Comparison of ENCODE assay signal across 32 mouse cellular contexts in the genomic region with DNA sequence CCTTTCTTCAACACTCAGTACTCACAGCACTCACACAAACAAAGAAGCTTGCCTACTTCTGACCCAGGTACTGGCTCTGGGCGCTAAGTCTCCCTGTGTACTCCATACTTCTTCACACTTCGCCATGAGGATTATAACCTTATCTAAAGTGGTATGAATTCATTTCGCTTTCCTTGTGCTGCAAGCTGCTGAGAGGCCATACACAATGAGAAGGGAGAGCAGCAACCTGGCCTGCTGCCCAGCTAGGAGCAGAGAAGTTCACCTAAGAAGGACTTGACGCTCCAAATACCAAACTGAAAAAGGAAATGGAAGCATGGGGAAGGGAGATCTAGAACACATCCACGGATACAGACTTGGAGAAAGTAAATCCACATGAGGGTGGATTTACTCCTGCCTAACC.
DNase-seq lines count a peak whose midpoint lies in the region; ATAC-seq lines count a peak whose summit lies in the region.
"Had no signal": no experiment of that assay in that cellular context is flagged by ENCODE, and none has a peak within 500 bp of the region (broad histone marks: within the 10 kb centered on the region; RNA-seq: fewer than 3 reads in every experiment).

No protein-coding gene starts in this region.

- H3K9me3 ChIP-seq in heart, embryonic 16.5 days (replicated peaks; ENCODE audit: control insufficient read depth, low read length): no peaks in the 10 kb centered on the region
- no peaks in the 10 kb centered on the region for H3K9me3 ChIP-seq in heart, embryonic 11.5 days (replicated peaks; ENCODE audit: control insufficient read depth, low read length)
- H3K9me3 ChIP-seq: embryonic facial prominence, embryonic 10.5 days; embryonic facial prominence, embryonic 15.5 days; forebrain, embryonic 12.5 days; hindbrain, embryonic 13.5 days; limb, embryonic 10.5 days; limb, embryonic 15.5 days; liver, embryonic 13.5 days; megakaryocyte, embryonic 14.5 days; midbrain, embryonic 12.5 days; neural tube, embryonic 13.5 days had no signal

- intact Hi-C loops in left cerebral cortex, postnatal 36 days (cut with DNase I): no loop called here

- peak; percentile 65 for DNase-seq in heart, adult 11 months
- DNase-seq in heart, adult 8-10 months (ENCODE audit: low spot score): no peak
- peak; percentile 11 for DNase-seq in lung, postnatal 14 days
- DNase-seq in yolk sac, embryonic 10.5 days (ENCODE audit: low spot score): no peak
- no peak for DNase-seq in left cerebral cortex, postnatal 36 days (ENCODE audit: low spot score in 2 of 2)
- no peak for DNase-seq in neural tube, embryonic 10.5 days (ENCODE audit: extremely low spot score, low spot score)
- DNase-seq: adrenal gland, adult 2 months; adrenal gland, postnatal 36 days; cerebellum, adult 18-20 months; cerebellum, postnatal 10 days; forebrain, postnatal 0 days; kidney, adult 8-10 months; kidney, postnatal 4 days; layer of hippocampus, postnatal 36 days; liver, embryonic 13.5 days; lung, embryonic 14.5 days had no signal

- peak overlapping the region; percentile 5; the same call in 1 of the 2 replicates for H3K4me2 ChIP-seq in heart, embryonic 16.5 days (ENCODE audit: low read depth, low read length)
- no peak overlapping the region for H3K4me2 ChIP-seq in heart, embryonic 11.5 days
- H3K4me2 ChIP-seq: embryonic facial prominence, embryonic 15.5 days; forebrain, embryonic 12.5 days; hindbrain, embryonic 13.5 days; limb, embryonic 15.5 days; liver, embryonic 13.5 days; lung, embryonic 14.5 days; midbrain, embryonic 12.5 days; neural tube, embryonic 13.5 days had no signal

- H3K4me1 ChIP-seq in heart, embryonic 16.5 days (ENCODE audit: control insufficient read depth, insufficient read depth, low read length): peaks cover 15% of the 10 kb centered on the region
- no peaks in the 10 kb centered on the region for H3K4me1 ChIP-seq in heart, embryonic 11.5 days (ENCODE audit: control insufficient read depth, insufficient read depth, low read length)
- H3K4me1 ChIP-seq: embryonic facial prominence, embryonic 10.5 days; embryonic facial prominence, embryonic 15.5 days; forebrain, embryonic 12.5 days; hindbrain, embryonic 13.5 days; limb, embryonic 10.5 days; limb, embryonic 15.5 days; liver, embryonic 13.5 days; megakaryocyte, embryonic 14.5 days; midbrain, embryonic 12.5 days; neural tube, embryonic 13.5 days had no signal

- 30% methylated on average over 5 of the region's 5 CpGs for WGBS in heart, embryonic 16.5 days
- WGBS in heart, embryonic 11.5 days (ENCODE audit: insufficient replicate concordance): 73% methylated on average over 5 of the region's 5 CpGs

- peak overlapping the region; percentile 81 for H3K27ac ChIP-seq in heart, embryonic 16.5 days (ENCODE audit: low read length)
- no peak overlapping the region for H3K27ac ChIP-seq in heart, embryonic 11.5 days (ENCODE audit: low read depth, low read length)
- H3K27ac ChIP-seq: embryonic facial prominence, embryonic 10.5 days; embryonic facial prominence, embryonic 15.5 days; forebrain, embryonic 12.5 days; hindbrain, embryonic 13.5 days; kidney, postnatal 0 days; limb, embryonic 10.5 days; limb, embryonic 15.5 days; liver, embryonic 13.5 days; midbrain, embryonic 12.5 days; neural tube, embryonic 13.5 days had no signal

- H3K4me3 ChIP-seq in heart, embryonic 16.5 days (ENCODE audit: low read length): no peak overlapping the region
- H3K4me3 ChIP-seq in heart, embryonic 11.5 days (ENCODE audit: low read depth, low read length): no peak overlapping the region
- H3K4me3 ChIP-seq: embryonic facial prominence, embryonic 10.5 days; embryonic facial prominence, embryonic 15.5 days; forebrain, embryonic 12.5 days; hindbrain, embryonic 13.5 days; limb, embryonic 10.5 days; limb, embryonic 15.5 days; liver, embryonic 13.5 days; megakaryocyte, embryonic 14.5 days; midbrain, embryonic 12.5 days; myocyte; neural tube, embryonic 13.5 days had no signal

- peaks cover 8% of the 10 kb centered on the region; the same call in 1 of the 2 replicates for H3K36me3 ChIP-seq in heart, embryonic 16.5 days (ENCODE audit: control insufficient read depth, insufficient read depth)
- H3K36me3 ChIP-seq in heart, embryonic 11.5 days (ENCODE audit: control insufficient read depth, insufficient read depth, low read length): peaks cover 6% of the 10 kb centered on the region; the same call in 1 of the 2 replicates
- H3K36me3 ChIP-seq: liver, embryonic 13.5 days had no signal

- peak; percentile 60 for ATAC-seq in heart, embryonic 16.5 days (replicated peaks; ENCODE audit: extremely low read depth, insufficient read depth, low FRiP score)
- ATAC-seq in heart, embryonic 11.5 days (replicated peaks; ENCODE audit: insufficient number of reproducible peaks, low FRiP score, low TSS enrichment): no peak
- ATAC-seq: activated CD4-positive, CD25-positive, alpha-beta regulatory T cell, adult 4 months; forebrain, postnatal 0 days; intestine, embryonic 16.5 days had no signal

- no peak overlapping the region for H3K9ac ChIP-seq in heart, embryonic 16.5 days (ENCODE audit: low read length)
- H3K9ac ChIP-seq in heart, embryonic 11.5 days (ENCODE audit: low read depth, low read length): no peak overlapping the region
- H3K9ac ChIP-seq: embryonic facial prominence, embryonic 15.5 days; forebrain, embryonic 12.5 days; forebrain, postnatal 0 days; hindbrain, embryonic 13.5 days; limb, embryonic 15.5 days; liver, embryonic 13.5 days; lung, embryonic 14.5 days; midbrain, embryonic 12.5 days; neural tube, embryonic 13.5 days had no signal

- H3K27me3 ChIP-seq in heart, embryonic 16.5 days (ENCODE audit: control insufficient read depth, insufficient read depth, low read length): no peaks in the 10 kb centered on the region
- no peaks in the 10 kb centered on the region for H3K27me3 ChIP-seq in heart, embryonic 11.5 days (ENCODE audit: control insufficient read depth, insufficient read depth, low read length)
- H3K27me3 ChIP-seq: CH12.LX; embryonic facial prominence, embryonic 15.5 days; forebrain, embryonic 12.5 days; hindbrain, embryonic 13.5 days; limb, embryonic 15.5 days; liver, embryonic 13.5 days; megakaryocyte, embryonic 14.5 days; midbrain, embryonic 12.5 days; neural tube, embryonic 13.5 days had no signal

Comparison
In these comparisons a context has a peak if more than half of its experiments do, and no peak if none do; other contexts are left out.
1. DNase-seq: peak in heart, adult 11 months (single experiment) and lung, postnatal 14 days (single experiment); none in heart, adult 8-10 months (single experiment), yolk sac, embryonic 10.5 days (single experiment), left cerebral cortex, postnatal 36 days (0 of 2) and neural tube, embryonic 10.5 days (single experiment).